Mouse (Mus musculus) urinary bladder, postnatal 36 days (tissue): ENCODE data around the gene Kctd21.

Experiments
- DNase-seq, 2 experiments: peaks; one replicate each; pipeline ENCODE4 v3.0.0; 2022; ENCODE audit warnings: low spot score in 2 of 2, mixed read lengths in 1 of 2

The Kctd21 gene

DNA sequence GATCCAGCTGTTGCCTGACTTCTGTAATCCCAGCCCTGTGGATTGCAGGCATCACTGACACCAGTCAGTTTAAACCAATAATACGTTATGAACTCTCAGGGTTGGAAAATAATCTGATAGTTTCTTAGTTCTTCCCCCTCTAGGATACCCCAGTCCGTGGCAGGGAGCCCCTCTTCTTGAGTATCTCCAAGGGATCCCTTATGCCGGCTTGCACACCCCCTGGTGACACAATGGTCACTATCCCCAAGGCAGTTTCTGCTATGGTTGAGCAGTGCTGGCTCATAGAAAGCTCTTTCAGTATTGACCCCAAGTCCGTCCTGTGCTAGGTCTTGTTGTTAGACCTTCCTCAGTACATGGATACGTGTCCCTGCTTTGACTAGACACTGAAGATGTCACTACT lies 16.7 kb downstream of the Kctd21 start:
- no peak for DNase-seq

DNA sequence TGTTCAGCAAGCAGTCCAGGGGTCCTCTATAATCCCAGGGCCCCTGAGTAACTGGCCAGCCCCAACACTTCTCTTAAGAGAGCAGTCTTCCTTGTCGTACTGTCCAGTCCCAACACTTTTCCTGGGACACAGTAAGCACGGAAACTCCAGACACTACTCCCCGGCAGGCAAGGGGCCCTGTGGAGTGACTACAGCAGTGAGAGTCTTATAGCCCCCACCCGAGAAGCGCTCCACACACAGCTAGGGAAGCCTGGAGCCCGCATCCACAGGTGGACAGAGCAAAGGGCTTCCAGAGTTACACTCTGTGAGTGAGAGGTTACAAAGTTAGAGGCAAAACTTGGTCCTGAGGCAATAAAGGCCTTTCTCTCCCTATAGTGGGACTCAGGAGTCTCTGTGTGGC lies 17.3 kb downstream of the Kctd21 start:
- no peak for DNase-seq

DNA sequence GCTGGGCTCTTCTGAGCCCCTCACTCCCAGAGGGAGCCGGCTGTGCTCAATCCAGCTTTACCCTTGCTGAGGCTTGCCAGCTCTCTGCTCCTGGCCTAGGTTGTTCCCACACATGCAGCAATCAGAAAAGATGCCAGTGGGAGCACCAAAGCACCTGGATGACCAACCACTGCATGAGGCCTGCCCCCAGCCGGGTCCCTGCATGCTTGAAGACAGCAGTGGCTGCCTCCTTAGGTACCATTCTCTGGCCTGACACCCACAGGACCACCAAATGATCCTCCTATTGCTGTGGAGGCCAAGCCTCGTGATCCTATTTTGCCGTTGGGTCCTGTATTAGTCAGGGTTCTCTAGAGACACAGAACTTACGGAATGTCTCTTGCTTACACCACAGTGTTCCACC lies 18.8 kb downstream of the Kctd21 start:
- DNase-seq = no peak

DNA sequence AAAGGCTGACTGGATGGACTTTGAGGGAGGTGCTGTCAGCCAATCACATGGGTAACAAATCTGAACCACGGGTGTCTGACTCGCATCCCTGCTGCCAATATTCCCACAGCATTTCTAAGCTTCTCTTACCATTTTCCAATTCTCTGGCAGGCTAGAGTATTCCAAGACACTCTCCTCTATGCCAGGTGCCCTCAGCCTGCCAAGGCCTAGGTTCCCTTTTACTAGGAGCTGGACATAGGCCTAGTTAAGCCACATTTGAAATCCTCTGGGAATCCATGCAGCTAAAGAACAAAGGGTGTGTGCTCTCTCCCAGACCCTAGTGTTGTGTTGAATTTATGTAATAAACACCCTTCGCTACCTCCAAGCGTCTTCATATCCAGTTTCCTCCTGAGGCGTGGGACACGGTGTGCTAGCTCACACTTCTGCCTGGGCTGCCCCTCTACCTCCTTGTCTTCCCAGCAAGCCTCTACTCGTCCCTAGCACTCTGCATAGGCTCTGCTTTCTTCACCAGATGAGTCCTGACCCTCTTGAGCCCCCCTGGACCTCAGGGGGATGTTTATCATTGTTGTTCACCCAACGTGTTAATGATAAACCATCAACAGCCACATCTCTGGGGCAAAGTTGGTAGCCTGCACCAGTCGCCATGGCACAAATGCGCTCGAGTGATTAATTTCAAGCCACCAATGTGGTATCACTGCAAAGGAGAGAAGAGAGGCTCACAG lies 19.8 kb downstream of the Kctd21 start:
- DNase-seq = no peak

DNA sequence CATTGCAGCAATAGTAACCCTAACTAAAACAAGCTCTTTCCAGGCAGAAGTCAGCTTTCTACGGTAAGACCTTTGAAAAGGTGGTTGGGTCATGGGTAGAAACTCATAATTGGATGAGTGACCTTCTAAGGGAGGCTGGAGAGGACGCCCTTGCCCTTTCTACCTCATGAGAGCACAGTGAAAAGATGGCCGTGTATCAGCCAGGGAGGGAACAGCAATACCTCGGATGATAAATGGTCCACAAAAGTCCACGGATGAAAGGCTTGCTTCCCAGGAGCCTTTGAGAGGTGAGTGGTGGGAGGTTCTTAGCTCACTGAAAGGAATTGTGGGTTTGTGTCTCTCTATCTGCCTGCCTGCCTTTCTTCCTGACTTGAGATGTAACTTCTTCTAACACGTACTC lies 21.2 kb downstream of the Kctd21 start:
- DNase-seq = no peak

DNA sequence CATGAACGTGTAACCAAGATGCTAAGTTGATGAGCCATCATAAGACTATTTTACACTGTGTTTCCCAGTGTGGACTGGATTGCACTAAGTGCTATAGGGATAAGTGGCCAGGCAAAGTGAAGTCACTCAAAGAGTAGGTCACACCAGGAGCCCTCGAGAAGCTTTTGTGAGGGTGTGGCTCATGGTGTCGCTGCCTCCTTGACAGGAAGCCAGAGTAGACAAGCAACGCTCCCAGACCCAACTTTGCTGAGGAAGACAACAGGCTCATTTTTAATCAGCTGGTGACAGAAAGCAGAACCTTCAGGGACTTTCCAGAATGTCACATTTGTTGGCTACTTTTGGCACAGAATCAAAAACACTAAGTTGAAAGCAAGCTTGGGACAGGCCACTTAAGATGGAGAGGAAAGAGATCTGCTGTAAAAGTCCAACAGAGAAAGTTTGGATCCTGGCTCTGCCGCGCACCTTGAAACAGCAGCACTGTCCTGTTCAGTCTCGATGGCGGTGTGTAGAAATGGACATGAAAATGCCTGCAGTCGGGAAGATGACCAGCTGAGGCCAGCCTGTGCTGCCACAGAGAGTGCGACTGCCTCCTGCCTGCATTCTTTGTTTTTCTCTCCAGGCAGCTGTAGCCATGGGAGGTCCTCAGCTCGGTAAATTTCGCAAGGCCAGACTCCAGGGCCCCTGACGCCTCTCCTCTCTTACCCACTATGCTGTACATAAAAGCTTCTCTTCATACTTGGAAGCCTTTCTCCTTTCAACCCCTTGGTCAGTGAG lies 23.1 kb downstream of the Kctd21 start:
- no peak for DNase-seq

DNA sequence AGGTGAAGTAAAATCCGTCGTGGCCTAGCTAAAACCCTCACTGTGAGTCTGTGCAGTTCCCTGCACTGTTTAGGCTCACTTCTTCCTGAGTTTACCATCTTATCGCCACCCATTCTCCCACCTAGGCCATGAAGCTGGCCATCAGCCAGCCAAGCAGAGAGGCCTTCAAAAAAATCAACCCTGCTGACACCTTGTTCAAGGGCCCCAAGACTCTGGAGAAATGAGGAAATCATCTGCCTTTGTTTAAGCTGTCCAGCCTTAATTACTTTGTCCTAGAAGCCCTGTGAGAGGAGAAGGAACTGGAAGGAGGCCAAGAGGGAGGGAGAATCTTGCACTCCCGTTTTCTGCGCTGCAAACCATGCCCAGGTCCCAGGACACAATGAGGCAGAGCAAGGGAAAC lies 24.1 kb downstream of the Kctd21 start:
- no peak for DNase-seq

DNA sequence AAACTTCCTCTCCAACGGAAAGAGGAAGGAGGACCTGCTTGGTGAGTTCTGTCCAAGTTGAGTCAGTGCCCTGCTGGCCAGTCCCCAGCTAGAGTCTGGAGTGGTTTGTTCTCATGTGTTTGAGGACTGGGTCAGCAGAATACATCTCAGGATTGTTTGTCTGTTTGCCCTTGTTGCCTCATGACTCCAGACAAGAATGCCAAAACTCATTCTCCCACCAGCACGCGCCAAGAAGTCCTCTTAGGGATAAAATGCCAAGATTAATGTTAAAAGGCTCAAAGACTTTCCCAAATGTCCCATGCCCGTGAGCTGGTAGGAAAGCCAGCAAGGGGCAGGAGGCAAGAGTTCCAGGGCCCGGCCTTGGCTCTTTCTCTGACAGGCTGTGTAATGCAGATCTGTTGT lies 24.7 kb downstream of the Kctd21 start:
- DNase-seq = peak; percentile 38 to 77

DNA sequence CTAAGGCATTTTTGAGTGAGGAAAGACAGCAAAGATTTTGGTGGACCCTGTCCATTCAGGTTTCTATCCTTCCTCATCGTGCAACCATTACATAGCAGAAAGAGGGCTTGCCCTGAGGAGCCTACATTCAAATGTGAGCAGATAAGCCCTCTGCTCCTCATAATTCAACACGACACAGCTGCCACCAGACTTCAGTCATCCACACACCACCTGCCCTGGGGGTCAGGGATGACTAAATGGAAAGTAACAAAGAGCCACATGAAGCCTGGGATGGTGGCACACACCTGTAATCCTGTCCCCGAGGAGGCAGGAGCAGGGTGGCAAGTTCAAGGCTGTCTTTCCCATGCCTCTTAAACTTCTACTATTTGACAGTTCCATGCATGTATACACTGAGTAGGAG lies 25.7 kb downstream of the Kctd21 start:
- DNase-seq = no peak

DNA sequence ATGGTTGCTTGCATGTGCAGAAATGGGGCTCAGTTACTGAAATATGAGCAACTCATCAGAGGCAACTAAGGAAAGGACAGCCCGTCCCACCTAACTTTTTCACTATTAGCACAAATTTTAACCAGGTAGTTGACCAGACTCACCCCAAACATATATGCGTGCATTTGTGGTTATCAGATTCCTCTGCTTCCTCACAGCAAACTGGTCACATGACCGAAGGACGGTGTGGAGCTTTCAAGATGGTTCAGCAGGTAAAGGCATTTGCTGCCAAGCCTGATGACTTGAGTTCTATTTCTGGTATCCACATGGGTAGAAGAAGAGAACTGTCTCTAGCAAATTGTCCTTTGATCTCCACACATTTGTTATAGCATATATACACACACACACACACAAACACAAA lies 26.2 kb downstream of the Kctd21 start:
- no peak for DNase-seq

DNA sequence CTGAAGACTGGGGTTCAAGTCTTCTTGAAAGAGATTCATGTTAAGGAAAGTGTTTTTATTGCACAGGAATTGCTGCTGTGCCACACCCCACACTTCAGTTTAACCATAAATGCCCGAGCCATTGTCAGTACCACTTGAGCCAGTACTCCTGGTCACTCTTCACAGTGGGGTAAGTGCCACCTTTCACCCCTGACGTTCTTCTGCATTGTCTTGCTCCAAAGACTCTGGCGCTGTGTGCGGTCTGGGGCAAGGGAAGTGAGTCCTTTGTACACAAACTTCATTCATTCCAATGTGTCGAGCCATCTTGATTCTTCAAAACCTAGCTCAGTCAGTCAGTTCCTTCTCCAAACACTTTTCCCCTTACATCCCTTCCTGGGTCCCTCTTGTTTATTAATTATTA lies 28.0 kb downstream of the Kctd21 start:
- no peak for DNase-seq

DNA sequence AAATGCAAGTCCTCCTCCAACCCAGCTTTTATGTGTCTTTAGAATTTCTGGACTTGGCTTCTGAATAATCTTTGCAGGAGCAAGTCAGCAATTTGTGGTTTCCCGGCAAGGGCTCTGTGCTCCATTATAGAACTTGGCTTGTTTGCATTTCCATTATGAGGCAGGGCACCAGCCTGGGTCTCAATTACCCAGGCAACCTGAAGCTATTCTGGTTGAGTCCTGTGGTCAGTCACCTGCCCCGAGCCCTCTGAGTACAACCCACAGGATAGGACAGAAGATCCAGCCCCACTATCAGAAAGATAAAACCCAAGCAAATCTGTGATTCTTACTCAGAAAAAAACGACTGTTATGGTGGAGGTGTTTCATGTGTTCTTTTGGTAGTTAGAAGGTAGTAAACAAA lies 28.8 kb downstream of the Kctd21 start:
- DNase-seq = no peak

DNA sequence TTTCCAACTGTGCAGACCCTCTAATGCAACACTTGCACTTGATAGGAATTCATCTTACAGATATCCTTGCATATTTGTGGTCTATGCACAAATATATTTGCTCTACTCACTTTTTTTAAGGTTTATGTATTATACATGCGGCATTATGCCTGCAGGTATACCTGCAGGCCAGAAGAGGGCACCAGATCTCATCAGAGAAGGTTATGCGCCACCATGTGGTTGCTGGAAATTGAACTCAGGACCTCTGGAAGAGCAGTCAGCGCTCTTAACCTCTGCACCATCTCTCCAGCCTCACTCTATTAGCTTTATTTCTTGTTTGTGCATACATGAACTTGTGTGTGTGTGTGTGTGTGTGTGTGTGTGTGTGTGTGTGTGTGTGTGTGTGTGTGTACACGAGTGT lies 29.3 kb downstream of the Kctd21 start:
- no peak for DNase-seq

DNA sequence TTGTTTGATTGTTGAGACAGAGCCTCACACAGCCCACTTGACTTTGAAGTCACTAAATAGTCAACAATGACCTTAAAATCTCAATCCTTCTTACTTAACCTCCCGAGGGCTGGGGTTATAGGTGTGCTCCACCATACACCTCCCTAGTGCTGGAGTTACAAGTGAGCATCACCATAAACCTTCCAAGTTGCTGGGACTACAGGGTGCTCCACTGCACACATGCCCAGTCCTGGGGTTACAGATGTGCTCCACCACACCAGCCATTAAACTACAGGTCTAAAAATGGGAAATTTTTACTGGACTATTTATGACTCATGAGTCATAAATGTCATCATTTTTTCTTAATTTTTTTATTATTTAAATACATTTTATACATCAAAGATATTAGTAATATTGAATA lies 33.8 kb downstream of the Kctd21 start:
- no peak for DNase-seq

DNA sequence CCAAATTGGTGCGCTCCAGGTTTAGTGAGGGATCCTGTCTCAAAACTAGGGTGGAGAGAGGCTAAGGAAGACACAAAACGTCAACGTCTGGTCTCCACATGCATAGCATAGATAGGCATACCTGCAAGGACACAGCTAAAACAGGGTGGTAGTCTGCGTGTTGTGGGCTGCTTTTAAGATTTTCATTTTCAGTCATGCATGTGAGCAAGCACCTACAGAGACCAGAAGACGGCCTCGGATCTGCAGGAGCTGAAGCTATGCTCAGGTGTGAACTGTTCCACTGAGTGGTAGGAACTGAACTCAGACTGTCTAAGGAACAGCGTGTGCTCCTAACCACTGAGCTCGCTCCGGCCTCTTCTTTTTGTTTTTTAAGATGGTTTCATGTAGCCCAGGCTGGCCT lies 43.0 kb downstream of the Kctd21 start:
- no peak for DNase-seq

DNA sequence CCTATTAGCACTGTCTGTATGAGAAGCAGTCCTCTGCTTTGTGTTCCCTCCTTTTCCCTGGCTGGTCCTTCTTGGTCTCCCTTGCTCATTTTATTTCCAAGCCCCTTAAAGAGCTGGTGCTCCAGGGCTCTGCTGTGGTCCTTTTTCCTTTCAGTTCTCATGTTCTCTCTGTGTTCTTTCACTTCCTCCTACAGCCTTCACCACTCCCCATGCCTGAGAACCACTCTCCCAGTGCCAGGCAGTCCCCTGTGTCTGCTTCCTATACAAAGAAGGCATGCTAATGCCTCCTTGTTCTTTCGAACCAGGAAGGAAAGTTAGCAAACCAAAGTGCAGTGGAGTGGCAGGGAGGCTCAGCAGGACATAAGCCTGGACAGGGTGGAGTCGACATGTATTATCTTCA lies 43.8 kb downstream of the Kctd21 start:
- DNase-seq = no peak

DNA sequence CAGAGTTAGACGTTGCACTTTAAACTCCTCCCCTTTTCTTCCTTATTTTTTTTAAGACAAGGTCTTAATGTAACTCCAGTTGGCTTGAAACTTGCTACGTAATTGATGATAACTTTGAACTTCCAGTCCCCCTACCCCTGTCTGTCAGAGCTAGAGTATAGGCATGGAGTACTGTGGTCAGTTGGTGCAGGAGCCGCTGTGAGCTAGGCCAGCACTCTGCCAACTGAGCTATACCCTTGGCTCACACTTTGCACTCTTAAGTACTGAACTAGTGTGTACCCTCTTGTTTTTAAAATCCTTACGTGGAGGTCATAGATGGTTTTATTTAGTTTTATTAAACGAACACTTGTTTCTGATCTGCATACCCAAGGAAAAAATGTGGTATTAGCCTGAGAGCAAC lies 47.2 kb downstream of the Kctd21 start:
- DNase-seq = no peak

DNA sequence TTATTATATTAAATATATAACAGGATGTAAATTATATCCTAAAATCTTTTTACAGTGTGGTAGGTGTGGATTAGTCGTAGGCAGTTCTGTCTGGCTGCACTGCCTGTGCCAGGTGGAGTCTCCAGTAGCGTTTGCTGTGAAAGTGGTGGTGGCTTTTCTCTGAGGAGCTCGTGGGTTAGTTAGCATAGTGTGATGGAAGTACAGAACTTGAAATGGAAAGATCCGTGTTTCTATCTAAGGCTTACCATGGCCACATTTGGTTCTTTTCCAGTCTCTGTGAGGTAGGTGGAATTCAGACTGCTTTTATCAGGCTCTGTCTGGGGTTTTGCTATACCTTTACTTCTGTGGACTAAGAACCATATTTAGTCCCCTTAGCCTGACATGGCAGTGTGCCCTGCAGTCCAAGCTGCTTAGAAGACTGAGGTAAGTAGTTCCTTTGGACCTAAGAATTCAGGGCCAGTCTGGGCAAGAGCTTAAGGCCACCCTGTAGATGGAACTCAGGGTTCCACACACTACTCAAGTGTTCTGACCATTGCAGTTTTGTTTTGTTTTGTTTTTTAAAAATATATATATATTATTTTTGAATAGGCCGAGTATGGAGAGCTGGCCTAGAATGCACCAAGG lies 48.5 kb downstream of the Kctd21 start:
- no peak for DNase-seq

DNA sequence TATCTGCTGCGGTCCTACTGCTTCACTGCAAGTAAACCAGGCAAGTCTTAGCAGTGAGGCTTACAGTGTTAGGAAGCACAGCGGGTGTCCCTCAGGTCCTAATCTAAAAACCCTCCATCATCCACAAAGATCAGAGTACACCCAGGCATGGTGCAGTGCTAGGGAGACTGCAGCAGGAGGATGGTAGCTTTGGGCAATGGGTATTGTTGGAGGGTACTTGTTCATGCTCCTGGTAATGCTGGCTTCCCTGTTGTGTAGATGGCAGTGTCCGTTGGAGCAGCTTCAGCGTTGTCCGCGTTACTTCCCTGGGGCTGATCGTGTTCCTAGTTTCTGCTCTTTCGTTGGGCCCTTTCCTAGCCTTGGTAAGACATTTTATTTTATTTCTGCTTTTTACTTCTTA lies 50.5 kb downstream of the Kctd21 start:
- DNase-seq = no peak

DNA sequence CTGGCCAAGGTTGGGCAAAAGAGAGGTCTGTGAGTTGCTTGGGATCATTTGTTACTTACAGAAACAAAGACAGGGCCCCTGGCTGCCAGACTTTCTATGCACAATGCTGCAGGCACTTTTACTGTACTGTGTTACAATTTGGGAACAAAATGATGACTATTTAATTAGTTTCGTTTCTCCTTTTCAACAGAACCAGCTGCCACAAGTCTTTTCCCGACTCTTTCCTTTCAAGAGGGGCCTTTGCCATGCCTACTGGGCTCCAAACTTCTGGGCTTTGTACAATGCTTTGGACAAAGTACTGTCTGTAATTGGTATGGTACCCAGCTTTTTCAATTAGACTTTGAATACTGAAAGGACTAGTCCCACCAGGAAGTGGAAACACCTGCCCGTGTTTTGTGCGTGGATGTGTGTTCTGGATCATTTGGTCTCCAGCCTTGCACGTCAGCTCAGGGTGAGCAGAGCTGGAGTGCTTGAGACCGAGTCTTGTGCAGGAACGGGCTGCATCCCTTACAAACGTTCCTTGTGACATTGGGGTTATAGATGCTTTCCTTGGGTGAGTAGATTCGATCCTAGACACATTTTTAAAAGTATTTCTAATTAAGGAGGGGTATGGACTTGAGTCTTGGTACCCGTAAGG lies 51.5 kb downstream of the Kctd21 start:
- no peak for DNase-seq

DNA sequence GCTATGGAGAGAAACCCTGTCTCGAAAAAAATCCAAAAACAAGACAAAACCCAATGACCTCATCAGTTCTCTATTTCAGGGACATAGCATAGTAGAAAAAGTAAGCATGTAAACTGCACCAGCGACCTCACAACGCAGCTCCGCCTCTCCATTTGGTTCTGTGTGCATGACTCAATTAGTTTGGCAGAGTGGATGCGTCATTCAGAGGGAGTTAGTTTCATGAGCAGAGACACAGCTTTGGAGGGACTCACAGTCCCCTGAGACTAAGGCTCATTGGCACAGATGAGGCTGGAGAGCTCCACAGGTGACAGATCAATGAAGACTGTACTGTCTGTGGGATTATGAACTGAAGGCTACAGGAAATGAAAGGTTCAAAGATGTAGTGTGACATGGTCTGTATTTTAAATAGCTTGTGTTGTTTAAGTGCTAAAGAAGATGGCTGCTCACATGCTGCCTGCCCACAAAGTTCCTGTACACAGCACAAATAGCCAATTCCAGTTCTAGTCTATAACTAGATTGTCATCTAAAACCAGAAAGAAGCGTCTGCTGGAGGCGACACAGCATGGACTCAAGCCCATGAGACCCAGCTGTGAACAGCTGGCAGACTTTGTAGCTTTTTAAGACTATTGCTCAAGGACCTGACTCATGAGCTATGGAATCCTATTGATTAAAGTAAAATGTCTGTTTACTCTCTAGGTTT lies 54.1 kb downstream of the Kctd21 start:
- no peak for DNase-seq

DNA sequence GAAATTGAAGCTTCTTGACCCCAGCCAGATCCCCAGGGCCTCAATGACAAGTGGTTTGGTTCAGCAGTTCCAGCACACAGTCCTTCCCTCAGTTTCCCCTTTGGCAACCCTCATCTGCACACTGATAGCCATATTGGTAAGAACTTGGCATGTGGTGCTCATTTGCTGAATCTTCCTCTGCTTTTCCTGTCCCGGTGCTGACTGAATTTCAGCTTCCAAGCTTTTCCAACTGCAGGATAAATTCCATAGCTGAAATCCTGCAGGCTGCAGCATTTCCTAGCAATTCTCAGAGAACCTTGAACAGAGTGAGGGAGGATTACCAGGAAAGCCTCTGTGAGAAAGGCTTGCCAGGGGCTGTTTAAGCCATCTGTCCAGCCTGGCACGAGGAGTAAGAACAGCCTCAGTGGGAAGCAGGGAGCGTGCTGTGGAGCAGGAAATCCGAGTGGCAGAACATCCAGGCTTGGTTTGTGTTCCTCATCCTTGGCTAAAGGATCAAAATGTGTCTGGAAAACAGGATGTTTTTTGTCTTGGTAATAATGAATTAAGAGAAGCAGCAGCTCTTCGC lies 54.8 kb downstream of the Kctd21 start:
- DNase-seq = peak in 1 of 2 experiments; percentile 9
